Mouse (Mus musculus): ENCODE data around the gene Reg1. TPM values are rescaled to one million over a fixed set of nuclear protein-coding genes. Genes with fewer than 3 reads are reported as not detected.
"Not testable (repeated sequence)": the region's sequence is repeated elsewhere in the genome, so short reads cannot be mapped to it uniquely, and the experiment has no call there.

Reg1 gene
- total RNA-seq (2017): not detected in 2 replicates

- ATAC-seq (replicated peaks; ENCODE audit: low read depth, poor library complexity, severe bottlenecking): not testable (repeated sequence)
Observed at GRCm38 (mm10) chr6:78422411-78422810, at the start of gene Reg1. Gene Reg1, plus strand, starts transcription at chr6:78422711.

GRCm38 (mm10) chr6:78378765-78379164 is 43.7 kb upstream of the Reg1 start, which contains the start of gene Reg3d:
Gene Reg3d, minus strand, starts transcription at chr6:78378865.
- no peak for ATAC-seq (replicated peaks; ENCODE audit: low read depth, poor library complexity, severe bottlenecking)

- ATAC-seq (replicated peaks; ENCODE audit: low read depth, poor library complexity, severe bottlenecking): no peak
Observed at GRCm38 (mm10) chr6:78380409-78380808, 42.1 kb upstream of the Reg1 start, which contains the start of gene Reg3a. Gene Reg3a, plus strand, starts transcription at chr6:78380709.

GRCm38 (mm10) chr6:78385609-78386008 is 36.9 kb upstream of the Reg1 start:
- ATAC-seq (replicated peaks; ENCODE audit: low read depth, poor library complexity, severe bottlenecking): no peak

GRCm38 (mm10) chr6:78395323-78395722 is 27.2 kb upstream of the Reg1 start, which contains the start of gene Reg2:
Gene Reg2, plus strand, starts transcription at chr6:78395623.
- ATAC-seq (replicated peaks; ENCODE audit: low read depth, poor library complexity, severe bottlenecking): not testable (repeated sequence)

- ATAC-seq (replicated peaks; ENCODE audit: low read depth, poor library complexity, severe bottlenecking): no peak
Observed at GRCm38 (mm10) chr6:78425497-78425896, 3.0 kb downstream of the Reg1 start.

- ATAC-seq (replicated peaks; ENCODE audit: low read depth, poor library complexity, severe bottlenecking): no peak
Observed at GRCm38 (mm10) chr6:78447202-78447601, 24.7 kb downstream of the Reg1 start.

GRCm38 (mm10) chr6:78448409-78448808 is 25.9 kb downstream of the Reg1 start:
- no peak for ATAC-seq (replicated peaks; ENCODE audit: low read depth, poor library complexity, severe bottlenecking)

- ATAC-seq (replicated peaks; ENCODE audit: low read depth, poor library complexity, severe bottlenecking): no peak
Observed at GRCm38 (mm10) chr6:78452804-78453203, 30.3 kb downstream of the Reg1 start.

- ATAC-seq (replicated peaks; ENCODE audit: low read depth, poor library complexity, severe bottlenecking): no peak
Observed at GRCm38 (mm10) chr6:78460191-78460825, 37.8 kb downstream of the Reg1 start.

- ATAC-seq (replicated peaks; ENCODE audit: low read depth, poor library complexity, severe bottlenecking): no peak
Observed at GRCm38 (mm10) chr6:78462360-78462759, 39.8 kb downstream of the Reg1 start.

GRCm38 (mm10) chr6:78463266-78463665 is 40.8 kb downstream of the Reg1 start:
- ATAC-seq (replicated peaks; ENCODE audit: low read depth, poor library complexity, severe bottlenecking): no peak

GRCm38 (mm10) chr6:78468772-78469171 is 46.3 kb downstream of the Reg1 start, which contains the start of gene Reg3g:
Gene Reg3g, minus strand, starts transcription at chr6:78468872.
- no peak for ATAC-seq (replicated peaks; ENCODE audit: low read depth, poor library complexity, severe bottlenecking)

- ATAC-seq (replicated peaks; ENCODE audit: low read depth, poor library complexity, severe bottlenecking): no peak
Observed at GRCm38 (mm10) chr6:78469287-78469686, 46.8 kb downstream of the Reg1 start.

Other genes with a start within 250 kb of the Reg1 start
- not detected in 2 replicates for gene Reg3b, start 52.1 kb upstream of the Reg1 start, total RNA-seq (2017)
- gene Reg3d, start 43.8 kb upstream of the Reg1 start, total RNA-seq (2017): not detected in 2 replicates
- not detected in 2 replicates for gene Reg3a, start 42.0 kb upstream of the Reg1 start, total RNA-seq (2017)
- not detected in 2 replicates for gene Reg2, start 27.1 kb upstream of the Reg1 start, total RNA-seq (2017)
- not detected in 2 replicates for gene Reg3g, start 46.2 kb downstream of the Reg1 start, total RNA-seq (2017)

Measured in common myeloid progenitor, adult 5-6 weeks (primary cell).